Mouse (Mus musculus): Measurements from ENCODE around the gene Pilrb1. TPM values are rescaled to one million over a fixed set of nuclear protein-coding genes. Genes with fewer than 3 reads are reported as not detected.

Gene Pilrb1
- polyA plus RNA-seq, 1 experiment: not detected

DNA sequence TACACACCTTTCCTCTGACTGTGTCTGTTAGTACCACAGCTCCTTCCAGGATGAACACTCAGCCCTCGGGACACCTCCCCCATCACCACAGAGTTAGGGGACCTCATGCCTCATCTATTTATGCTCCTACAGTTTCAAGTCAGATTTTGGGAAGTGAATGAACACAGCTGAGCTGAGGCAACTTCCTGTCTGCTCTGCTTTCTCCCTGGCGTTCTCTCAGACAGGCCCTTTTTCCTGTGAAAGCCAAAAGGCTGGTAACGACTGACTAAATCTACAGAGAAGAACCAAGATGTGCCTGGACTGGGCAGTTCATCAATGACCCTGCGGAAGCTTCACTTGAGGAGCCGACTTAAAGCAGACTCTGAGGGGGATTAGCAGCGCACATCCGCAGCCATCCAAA lies 27.7 kb downstream of the Pilrb1 start:
- TF ChIP-seq FOSL1 (IDR thresholded peaks at IDR 0.05; ENCODE audit: insufficient read depth, low read length, poor library complexity, severe bottlenecking) (no peak), MYOG (IDR thresholded peaks at IDR 0.05; ENCODE audit: control insufficient read depth, extremely low read depth, insufficient read length) (no peak), USF1 (IDR thresholded peaks at IDR 0.05; ENCODE audit: low read depth) (no peak), MYOD1 (IDR thresholded peaks at IDR 0.05; ENCODE audit: control insufficient read depth, insufficient read length, low read depth) (no peak)

DNA sequence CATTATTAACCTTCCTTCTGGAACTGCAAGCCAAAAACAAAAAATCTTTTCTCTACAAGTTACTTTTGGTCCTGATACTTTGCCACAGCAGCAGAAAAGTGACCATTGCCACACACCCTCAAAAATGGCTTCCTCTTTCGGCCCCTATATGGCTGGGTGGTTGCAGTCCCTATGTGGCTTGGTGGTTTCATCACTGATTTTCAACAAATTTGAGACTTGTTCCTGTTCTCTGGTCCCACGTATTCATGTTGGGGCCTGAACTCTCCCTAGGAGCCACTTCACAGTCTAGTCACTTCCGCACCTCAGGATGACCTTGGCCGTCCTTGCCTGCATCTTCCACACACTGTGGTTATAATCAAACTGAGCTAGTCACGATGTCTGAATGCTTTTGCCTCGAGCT lies 29.2 kb downstream of the Pilrb1 start:
- Histone ChIP-seq H3K36me3 (ENCODE audit: control insufficient read depth, insufficient read depth) (no peaks in the 10 kb centered on the region), H3ac (ENCODE audit: control insufficient read depth, insufficient read length, low read depth) (no peak overlapping the region), H3K79me2 (ENCODE audit: control insufficient read depth, insufficient read depth) (no peaks in the 10 kb centered on the region), H3K79me3 (ENCODE audit: low read depth) (no peaks in the 10 kb centered on the region), H3K27me3 (ENCODE audit: control insufficient read depth, insufficient read depth, insufficient read length) (no peaks in the 10 kb centered on the region), H3K4me3 (ENCODE audit: insufficient read depth, poor library complexity, severe bottlenecking) (no peak overlapping the region)
- no peak for TF ChIP-seq USF1 (IDR thresholded peaks at IDR 0.05; ENCODE audit: low read depth)
- TF ChIP-seq MAX (IDR thresholded peaks at IDR 0.05): no peak
- no peak for TF ChIP-seq CTCF (IDR thresholded peaks at IDR 0.05; ENCODE audit: control insufficient read depth, insufficient read depth, insufficient read length)
- no peak for TF ChIP-seq MYOD1 (IDR thresholded peaks at IDR 0.05; ENCODE audit: control insufficient read depth, insufficient read length, low read depth)
- no peak for TF ChIP-seq FOSL1 (IDR thresholded peaks at IDR 0.05; ENCODE audit: insufficient read depth, low read length, poor library complexity, severe bottlenecking)

More for the DNA sequence above, 27.7 kb downstream of the Pilrb1 start:
- H3K36me3 ChIP-seq (ENCODE audit: control insufficient read depth, insufficient read depth): no peaks in the 10 kb centered on the region
- no peak overlapping the region for H3K4me3 ChIP-seq (ENCODE audit: insufficient read depth, poor library complexity, severe bottlenecking)
- no peak overlapping the region for H3ac ChIP-seq (ENCODE audit: control insufficient read depth, insufficient read length, low read depth)
- H3K79me3 ChIP-seq (ENCODE audit: low read depth): no peaks in the 10 kb centered on the region
- H3K79me2 ChIP-seq (ENCODE audit: control insufficient read depth, insufficient read depth): no peaks in the 10 kb centered on the region
- H3K27me3 ChIP-seq (ENCODE audit: control insufficient read depth, insufficient read depth, insufficient read length): no peaks in the 10 kb centered on the region

GRCm38 (mm10) chr5:137826421-137826820 lies 31.5 kb downstream of the Pilrb1 start:
- H3ac ChIP-seq (ENCODE audit: control insufficient read depth, insufficient read length, low read depth): no peak overlapping the region
- H3K79me3 ChIP-seq (ENCODE audit: low read depth): no peaks in the 10 kb centered on the region
- no peak for TF ChIP-seq CTCF (IDR thresholded peaks at IDR 0.05; ENCODE audit: control insufficient read depth, insufficient read depth, insufficient read length)
- no peak for TF ChIP-seq USF1 (IDR thresholded peaks at IDR 0.05; ENCODE audit: low read depth)
- TF ChIP-seq MAX (IDR thresholded peaks at IDR 0.05): no peak
- no peak for TF ChIP-seq MYOD1 (IDR thresholded peaks at IDR 0.05; ENCODE audit: control insufficient read depth, insufficient read length, low read depth)
- TF ChIP-seq MYOG (IDR thresholded peaks at IDR 0.05; ENCODE audit: control insufficient read depth, extremely low read depth, insufficient read length): no peak
- no peak for TF ChIP-seq CEBPB (IDR thresholded peaks at IDR 0.05; ENCODE audit: low read depth)
- no peak for TF ChIP-seq FOSL1 (IDR thresholded peaks at IDR 0.05; ENCODE audit: insufficient read depth, low read length, poor library complexity, severe bottlenecking)
- peaks cover 4% of the 10 kb centered on the region for H3K27me3 ChIP-seq (ENCODE audit: control insufficient read depth, insufficient read depth, insufficient read length)
- no peaks in the 10 kb centered on the region for H3K79me2 ChIP-seq (ENCODE audit: control insufficient read depth, insufficient read depth)
- H3K36me3 ChIP-seq (ENCODE audit: control insufficient read depth, insufficient read depth): no peaks in the 10 kb centered on the region
- no peak overlapping the region for H3K4me3 ChIP-seq (ENCODE audit: insufficient read depth, poor library complexity, severe bottlenecking)

DNA sequence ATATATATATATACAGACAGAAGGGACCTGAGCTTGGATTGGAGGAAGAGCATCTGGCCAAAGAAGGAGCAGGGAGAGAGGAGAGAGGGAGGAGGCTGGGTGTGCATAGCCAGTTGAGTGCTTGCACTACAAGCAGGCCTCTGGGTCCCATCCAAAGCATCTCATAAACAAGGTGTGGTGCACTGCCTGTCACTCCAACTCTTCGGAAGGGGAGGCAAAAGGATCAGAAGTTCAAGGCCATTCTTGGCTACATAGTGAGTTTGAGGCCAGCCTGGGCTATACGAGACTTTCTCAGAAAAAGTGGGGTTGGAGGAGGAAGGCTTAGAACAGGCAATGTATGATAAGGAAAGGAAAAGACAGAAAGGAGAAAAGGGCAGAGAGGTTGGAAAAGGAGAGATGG lies 31.9 kb downstream of the Pilrb1 start:
- H3K4me3 ChIP-seq (ENCODE audit: insufficient read depth, poor library complexity, severe bottlenecking): no peak overlapping the region
- H3K36me3 ChIP-seq (ENCODE audit: control insufficient read depth, insufficient read depth): no peaks in the 10 kb centered on the region
- TF ChIP-seq FOSL1 (IDR thresholded peaks at IDR 0.05; ENCODE audit: insufficient read depth, low read length, poor library complexity, severe bottlenecking): no peak
- TF ChIP-seq MYOG (IDR thresholded peaks at IDR 0.05; ENCODE audit: control insufficient read depth, extremely low read depth, insufficient read length): no peak
- TF ChIP-seq MYOD1 (IDR thresholded peaks at IDR 0.05; ENCODE audit: control insufficient read depth, insufficient read length, low read depth): no peak
- TF ChIP-seq CEBPB (IDR thresholded peaks at IDR 0.05; ENCODE audit: low read depth): no peak
- no peak for TF ChIP-seq USF1 (IDR thresholded peaks at IDR 0.05; ENCODE audit: low read depth)
- no peak for TF ChIP-seq MAX (IDR thresholded peaks at IDR 0.05)
- no peak for TF ChIP-seq CTCF (IDR thresholded peaks at IDR 0.05; ENCODE audit: control insufficient read depth, insufficient read depth, insufficient read length)
- H3K79me3 ChIP-seq (ENCODE audit: low read depth): no peaks in the 10 kb centered on the region
- H3K79me2 ChIP-seq (ENCODE audit: control insufficient read depth, insufficient read depth): no peaks in the 10 kb centered on the region
- peaks cover 4% of the 10 kb centered on the region for H3K27me3 ChIP-seq (ENCODE audit: control insufficient read depth, insufficient read depth, insufficient read length)
- no peak overlapping the region for H3ac ChIP-seq (ENCODE audit: control insufficient read depth, insufficient read length, low read depth)

DNA sequence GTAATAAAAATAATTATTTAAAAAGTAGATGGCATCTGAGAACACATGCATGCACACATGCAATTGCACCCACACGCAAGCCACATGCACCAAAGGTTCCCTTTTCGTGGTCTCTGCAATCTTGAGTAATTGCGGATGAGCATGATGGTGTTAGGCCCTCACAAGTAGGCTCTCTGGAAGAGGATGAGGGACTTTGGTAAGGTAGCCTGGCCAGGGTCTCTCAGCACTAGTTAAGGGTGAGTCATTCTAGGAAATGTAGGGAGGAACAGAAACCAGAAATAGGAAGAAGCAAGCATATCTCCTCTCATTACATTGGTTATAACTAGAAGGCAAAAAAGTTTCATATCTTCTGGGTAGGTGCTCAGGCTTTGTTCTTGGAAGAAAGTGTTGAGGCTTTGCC lies 32.9 kb downstream of the Pilrb1 start:
- peaks cover 4% of the 10 kb centered on the region for H3K27me3 ChIP-seq (ENCODE audit: control insufficient read depth, insufficient read depth, insufficient read length)
- no peaks in the 10 kb centered on the region for H3K79me3 ChIP-seq (ENCODE audit: low read depth)
- H3K4me3 ChIP-seq (ENCODE audit: insufficient read depth, poor library complexity, severe bottlenecking): no peak overlapping the region
- no peak overlapping the region for H3ac ChIP-seq (ENCODE audit: control insufficient read depth, insufficient read length, low read depth)
- H3K79me2 ChIP-seq (ENCODE audit: control insufficient read depth, insufficient read depth): no peaks in the 10 kb centered on the region
- no peaks in the 10 kb centered on the region for H3K36me3 ChIP-seq (ENCODE audit: control insufficient read depth, insufficient read depth)
- TF ChIP-seq MYOG (IDR thresholded peaks at IDR 0.05; ENCODE audit: control insufficient read depth, extremely low read depth, insufficient read length): no peak
- no peak for TF ChIP-seq MYOD1 (IDR thresholded peaks at IDR 0.05; ENCODE audit: control insufficient read depth, insufficient read length, low read depth)
- TF ChIP-seq MAX (IDR thresholded peaks at IDR 0.05): no peak
- no peak for TF ChIP-seq FOSL1 (IDR thresholded peaks at IDR 0.05; ENCODE audit: insufficient read depth, low read length, poor library complexity, severe bottlenecking)
- TF ChIP-seq CEBPB (IDR thresholded peaks at IDR 0.05; ENCODE audit: low read depth): no peak
- TF ChIP-seq USF1 (IDR thresholded peaks at IDR 0.05; ENCODE audit: low read depth): no peak

DNA sequence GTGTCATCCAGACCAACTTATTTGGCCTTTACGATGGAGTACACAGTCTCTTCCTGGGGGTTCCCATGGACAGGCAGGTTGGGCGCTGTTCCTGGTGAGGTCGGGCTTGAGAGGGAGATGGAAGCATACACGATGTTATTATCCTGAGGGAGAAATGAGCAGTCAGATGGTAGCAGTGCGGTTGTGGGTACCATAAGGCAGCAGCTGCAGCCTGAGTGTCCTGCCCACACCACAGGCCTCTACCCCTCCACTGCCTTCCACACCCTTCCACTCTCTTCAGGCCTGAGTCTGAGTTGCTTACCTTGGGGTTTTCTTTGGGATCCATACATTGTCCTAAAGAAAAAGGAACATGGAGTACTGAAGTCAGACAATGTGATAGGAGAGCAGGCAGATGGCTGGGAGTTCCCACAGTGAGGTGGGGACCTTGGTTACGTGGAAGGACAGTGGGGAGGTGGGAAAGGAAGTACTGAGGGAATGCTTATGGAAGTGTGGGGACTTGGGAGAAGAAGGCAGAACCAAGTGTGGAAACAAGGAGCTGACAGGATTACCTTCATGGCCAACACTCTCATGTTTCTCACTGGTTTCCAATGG lies 34.4 kb downstream of the Pilrb1 start:
- Histone ChIP-seq H3K79me3 (ENCODE audit: low read depth) (no peaks in the 10 kb centered on the region), H3ac (ENCODE audit: control insufficient read depth, insufficient read length, low read depth) (no peak overlapping the region), H3K4me3 (ENCODE audit: insufficient read depth, poor library complexity, severe bottlenecking) (no peak overlapping the region), H3K27me3 (ENCODE audit: control insufficient read depth, insufficient read depth, insufficient read length) (peaks cover 4% of the 10 kb centered on the region), H3K79me2 (ENCODE audit: control insufficient read depth, insufficient read depth) (no peaks in the 10 kb centered on the region), H3K36me3 (ENCODE audit: control insufficient read depth, insufficient read depth) (no peaks in the 10 kb centered on the region)
- TF ChIP-seq CEBPB (IDR thresholded peaks at IDR 0.05; ENCODE audit: low read depth): no peak
- no peak for TF ChIP-seq MAX (IDR thresholded peaks at IDR 0.05)
- TF ChIP-seq MYOG (IDR thresholded peaks at IDR 0.05; ENCODE audit: control insufficient read depth, extremely low read depth, insufficient read length): no peak
- TF ChIP-seq FOSL1 (IDR thresholded peaks at IDR 0.05; ENCODE audit: insufficient read depth, low read length, poor library complexity, severe bottlenecking): no peak
- no peak for TF ChIP-seq CTCF (IDR thresholded peaks at IDR 0.05; ENCODE audit: control insufficient read depth, insufficient read depth, insufficient read length)
- TF ChIP-seq MYOD1 (IDR thresholded peaks at IDR 0.05; ENCODE audit: control insufficient read depth, insufficient read length, low read depth): no peak
- no peak for TF ChIP-seq USF1 (IDR thresholded peaks at IDR 0.05; ENCODE audit: low read depth)

All from C2C12 (cell line).